Mouse (Mus musculus): Measurements from ENCODE around the gene Mpv17l2. TPM values are rescaled to one million over a fixed set of nuclear protein-coding genes. Genes with fewer than 3 reads are reported as not detected.

Mpv17l2 gene
- total RNA-seq, 2 experiments from 2014 or later = 35.8 to 37.1 TPM

GRCm38 (mm10) chr8:70770748-70771147 is 10.0 kb upstream of the Mpv17l2 start:
- no peak for DNase-seq (ENCODE audit: extremely low spot score in 1 of 2, low spot score in 2 of 2)
- intact Hi-C loops (cut with DNase I) = no loop called here

GRCm38 (mm10) chr8:70769858-70770257 is 9.1 kb upstream of the Mpv17l2 start:
- DNase-seq (ENCODE audit: extremely low spot score in 1 of 2, low spot score in 2 of 2) = no peak
- intact Hi-C loops (cut with DNase I) = no loop called here

GRCm38 (mm10) chr8:70769359-70769758 is 8.6 kb upstream of the Mpv17l2 start:
- intact Hi-C loops (cut with DNase I) = no loop called here
- peak; percentile 91 to 96 for DNase-seq (ENCODE audit: extremely low spot score in 1 of 2, low spot score in 2 of 2)

GRCm38 (mm10) chr8:70768956-70769355 is 8.2 kb upstream of the Mpv17l2 start:
- intact Hi-C loops (cut with DNase I) = no loop called here
- peak in 1 of 2 experiments; percentile 63 for DNase-seq (ENCODE audit: extremely low spot score in 1 of 2, low spot score in 2 of 2)

- intact Hi-C loops (cut with DNase I) = no loop called here
- DNase-seq (ENCODE audit: extremely low spot score in 1 of 2, low spot score in 2 of 2) = peak in 1 of 2 experiments; percentile 63
Measured at GRCm38 (mm10) chr8:70768231-70768776, 7.6 kb upstream of the Mpv17l2 start.

- no peak for DNase-seq (ENCODE audit: extremely low spot score in 1 of 2, low spot score in 2 of 2)
- intact Hi-C loops (cut with DNase I) = no loop called here
Measured at GRCm38 (mm10) chr8:70767503-70767902, 6.8 kb upstream of the Mpv17l2 start.

- DNase-seq (ENCODE audit: extremely low spot score in 1 of 2, low spot score in 2 of 2) = peak in 1 of 2 experiments; percentile 76
- intact Hi-C loops (cut with DNase I) = no loop called here
Measured at GRCm38 (mm10) chr8:70766571-70767440, 6.1 kb upstream of the Mpv17l2 start.

GRCm38 (mm10) chr8:70765838-70766570 is 5.3 kb upstream of the Mpv17l2 start:
- intact Hi-C loops (cut with DNase I) = no loop called here
- no peak for DNase-seq (ENCODE audit: extremely low spot score in 1 of 2, low spot score in 2 of 2)

GRCm38 (mm10) chr8:70765329-70765728 is 4.6 kb upstream of the Mpv17l2 start:
- intact Hi-C loops (cut with DNase I) = no loop called here

GRCm38 (mm10) chr8:70764676-70765075 is 3.9 kb upstream of the Mpv17l2 start:
- DNase-seq (ENCODE audit: extremely low spot score in 1 of 2, low spot score in 2 of 2) = no peak
- intact Hi-C loops (cut with DNase I) = loop anchor here (5.0 kb wide), 1 partner anchor 78 kb away; no protein-coding TSS in a partner anchor

More at GRCm38 (mm10) chr8:70765329-70765728, 4.6 kb upstream of the Mpv17l2 start:
- no peak for DNase-seq (ENCODE audit: extremely low spot score in 1 of 2, low spot score in 2 of 2)

GRCm38 (mm10) chr8:70764026-70764425 is 3.3 kb upstream of the Mpv17l2 start:
- no peak for DNase-seq (ENCODE audit: extremely low spot score in 1 of 2, low spot score in 2 of 2)
- intact Hi-C loops (cut with DNase I) = loop anchor here (5.0 kb wide), 1 partner anchor 78 kb away; no protein-coding TSS in a partner anchor

- DNase-seq (ENCODE audit: extremely low spot score in 1 of 2, low spot score in 2 of 2) = no peak
- intact Hi-C loops (cut with DNase I) = loop anchor here (5.0 kb wide), 1 partner anchor 79 kb away; no protein-coding TSS in a partner anchor
Measured at GRCm38 (mm10) chr8:70763354-70763753, 2.6 kb upstream of the Mpv17l2 start.

GRCm38 (mm10) chr8:70762118-70762517 is 1.4 kb upstream of the Mpv17l2 start:
- intact Hi-C loops (cut with DNase I) = loop anchor here (5.0 kb wide), 1 partner anchor 80 kb away; no protein-coding TSS in a partner anchor
- no peak for DNase-seq (ENCODE audit: extremely low spot score in 1 of 2, low spot score in 2 of 2)

- intact Hi-C loops (cut with DNase I) = loop anchor here (5.0 kb wide), 1 partner anchor 82 kb away; no protein-coding TSS in a partner anchor
Measured at GRCm38 (mm10) chr8:70760350-70760749, 396 bp downstream of the Mpv17l2 start.

GRCm38 (mm10) chr8:70758616-70759561 is 1.9 kb downstream of the Mpv17l2 start:
- peak in 1 of 2 experiments; percentile 56 for DNase-seq (ENCODE audit: extremely low spot score in 1 of 2, low spot score in 2 of 2)
- intact Hi-C loops (cut with DNase I) = no loop called here

More at GRCm38 (mm10) chr8:70760350-70760749, 396 bp downstream of the Mpv17l2 start:
- DNase-seq (ENCODE audit: extremely low spot score in 1 of 2, low spot score in 2 of 2) = no peak

GRCm38 (mm10) chr8:70758308-70758615 is 2.5 kb downstream of the Mpv17l2 start:
- intact Hi-C loops (cut with DNase I) = no loop called here
- no peak for DNase-seq (ENCODE audit: extremely low spot score in 1 of 2, low spot score in 2 of 2)

GRCm38 (mm10) chr8:70757523-70758307 is 3.0 kb downstream of the Mpv17l2 start:
- intact Hi-C loops (cut with DNase I) = no loop called here
- peak in 1 of 2 experiments; percentile 61 for DNase-seq (ENCODE audit: extremely low spot score in 1 of 2, low spot score in 2 of 2)

All from left cerebral cortex, postnatal 10 days (tissue).